Mouse (Mus musculus) heart, embryonic 12.5 days (tissue): ENCODE measurements around the gene Sdk1. TPM values are rescaled to one million over a fixed set of nuclear protein-coding genes. Genes with fewer than 3 reads are reported as not detected.

ENCODE experiments used
- ATAC-seq: fragments of 200-750 bp; cut with Nextera tagmentation; 2 replicates; pipeline ENCODE4 v1.8.0; 2017; ENCODE audit warnings: moderate TSS enrichment, moderate library complexity; ENCODE audit not compliant: insufficient number of reproducible peaks, low FRiP score
- H3K27ac ChIP-seq: fragments of 300-500 bp; sonication (generic); 2 replicates; pipeline ENCODE4 v1.5.1; 2016; ENCODE audit warnings: mild to moderate bottlenecking, moderate library complexity; ENCODE audit not compliant: poor library complexity, severe bottlenecking
- H3K27me3 ChIP-seq: fragments of 300-500 bp; sonication (generic); replicated peaks from 2 replicates; pipeline ENCODE4 v1.6.1; 2016; ENCODE audit warnings: mild to moderate bottlenecking, moderate library complexity
- H3K36me3 ChIP-seq: fragments of 300-500 bp; sonication (generic); 2 replicates; pipeline ENCODE4 v1.6.1; 2016; ENCODE audit warnings: mild to moderate bottlenecking, moderate library complexity
- H3K4me1 ChIP-seq: fragments of 300-500 bp; sonication (generic); replicated peaks from 2 replicates; pipeline ENCODE4 v1.6.1; 2016; ENCODE audit warnings: mild to moderate bottlenecking
- H3K4me2 ChIP-seq: fragments of 300-500 bp; sonication (generic); 2 replicates; pipeline ENCODE4 v1.6.1; 2016; ENCODE audit warnings: mild to moderate bottlenecking, moderate library complexity
- H3K4me3 ChIP-seq: fragments of 300-500 bp; sonication (generic); 2 replicates; pipeline ENCODE4 v1.5.1; 2016; ENCODE audit warnings: mild to moderate bottlenecking
- H3K9ac ChIP-seq: fragments of 300-500 bp; sonication (generic); 2 replicates; pipeline ENCODE4 v1.6.1; 2016; ENCODE audit warnings: mild to moderate bottlenecking, moderate library complexity
- H3K9me3 ChIP-seq: fragments of 300-500 bp; sonication (generic); replicated peaks from 2 replicates; pipeline ENCODE4 v1.6.1; 2016; ENCODE audit warnings: mild to moderate bottlenecking, moderate library complexity
- WGBS: fragments of 180-500 bp; shearing (Covaris S2); methylation state at CpG from one replicate; pipeline ENCODE4 v1.1.7; 2016; 5-methylcytosine and 5-hydroxymethylcytosine counted together
- polyA plus RNA-seq: library from polyadenylated mRNA; unstranded; fragments of >200 nt; fragmentation: Nextera tagmentation; extraction: Ambion mirVana; gene quantifications from 2 replicates; pipeline ENCODE4 v1.2.1, GENCODE M21; 2016

The Sdk1 gene
- polyA plus RNA-seq, 1 experiment from 2014 or later, result 4.4 TPM

GRCm38 (mm10) chr5:141264253-141264652 is 23.0 kb downstream of the Sdk1 start:
- Histone ChIP-seq H3K27ac (no peak overlapping the region), H3K9ac (no peak overlapping the region), H3K4me3 (no peak overlapping the region), H3K4me1 (0 out of 2 replicates have a peak, but pooled peaks cover 7% of the 10 kb centered on the region), H3K9me3 (no peaks in the 10 kb centered on the region), H3K4me2 (no peak overlapping the region), H3K36me3 (no peaks in the 10 kb centered on the region), H3K27me3 (no peaks in the 10 kb centered on the region)
- no peak for ATAC-seq
- WGBS, result 87% methylated on average over 1 of the region's 1 CpGs

GRCm38 (mm10) chr5:141277112-141277511 is 35.8 kb downstream of the Sdk1 start:
- H3K27me3 ChIP-seq, result no peaks in the 10 kb centered on the region
- no peak for ATAC-seq
- WGBS, result 72% methylated on average over 6 of the region's 6 CpGs
- no peak overlapping the region for H3K4me2 ChIP-seq
- H3K4me3 ChIP-seq, result no peak overlapping the region
- H3K9me3 ChIP-seq, result no peaks in the 10 kb centered on the region
- no peak overlapping the region for H3K9ac ChIP-seq
- no peaks in the 10 kb centered on the region for H3K36me3 ChIP-seq
- H3K27ac ChIP-seq, result no peak overlapping the region
- 0 out of 2 replicates have a peak, but pooled peaks cover 13% of the 10 kb centered on the region for H3K4me1 ChIP-seq

GRCm38 (mm10) chr5:141281751-141282150 is 40.5 kb downstream of the Sdk1 start:
- WGBS, result 42% methylated on average over 2 of the region's 2 CpGs
- Histone ChIP-seq H3K27ac (no peak overlapping the region), H3K4me2 (no peak overlapping the region), H3K9me3 (no peaks in the 10 kb centered on the region), H3K4me3 (no peak overlapping the region), H3K27me3 (no peaks in the 10 kb centered on the region), H3K9ac (no peak overlapping the region), H3K36me3 (no peaks in the 10 kb centered on the region), H3K4me1 (0 out of 2 replicates have a peak, but pooled peaks cover 13% of the 10 kb centered on the region)
- ATAC-seq, result no peak

- Histone ChIP-seq H3K4me3 (no peak overlapping the region), H3K27me3 (no peaks in the 10 kb centered on the region), H3K9me3 (no peaks in the 10 kb centered on the region), H3K36me3 (no peaks in the 10 kb centered on the region), H3K4me1 (no peaks in the 10 kb centered on the region), H3K9ac (no peak overlapping the region), H3K27ac (no peak overlapping the region), H3K4me2 (no peak overlapping the region)
- ATAC-seq, result no peak
These were observed 48.3 kb downstream of the Sdk1 start for GRCm38 (mm10) chr5:141289611-141290010.

GRCm38 (mm10) chr5:141295240-141295639 is 54.0 kb downstream of the Sdk1 start:
- WGBS, result 82% methylated on average over 7 of the region's 7 CpGs
- no peak overlapping the region for H3K4me3 ChIP-seq
- H3K4me1 ChIP-seq, result peaks cover 9% of the 10 kb centered on the region
- H3K36me3 ChIP-seq, result no peaks in the 10 kb centered on the region
- H3K27ac ChIP-seq, result no peak overlapping the region
- no peak for ATAC-seq
- H3K9ac ChIP-seq, result no peak overlapping the region
- no peak overlapping the region for H3K4me2 ChIP-seq
- no peaks in the 10 kb centered on the region for H3K27me3 ChIP-seq
- H3K9me3 ChIP-seq, result no peaks in the 10 kb centered on the region

GRCm38 (mm10) chr5:141302287-141302694 is 61.0 kb downstream of the Sdk1 start:
- WGBS, result 10% methylated on average over 4 of the region's 4 CpGs

GRCm38 (mm10) chr5:141303746-141304145 is 62.5 kb downstream of the Sdk1 start:
- Histone ChIP-seq H3K9ac (no peak overlapping the region), H3K4me3 (no peak overlapping the region), H3K9me3 (no peaks in the 10 kb centered on the region), H3K27me3 (no peaks in the 10 kb centered on the region), H3K36me3 (no peaks in the 10 kb centered on the region), H3K27ac (no peak overlapping the region), H3K4me1 (peaks cover 15% of the 10 kb centered on the region), H3K4me2 (no peak overlapping the region)
- WGBS, result 67% methylated on average over 2 of the region's 2 CpGs
- no peak for ATAC-seq

More at GRCm38 (mm10) chr5:141302287-141302694, 61.0 kb downstream of the Sdk1 start:
- peak overlapping the region; percentile 20 for H3K4me2 ChIP-seq
- H3K27ac ChIP-seq, result peak overlapping the region; percentile 47
- H3K9me3 ChIP-seq, result no peaks in the 10 kb centered on the region
- H3K9ac ChIP-seq, result no peak overlapping the region
- H3K4me3 ChIP-seq, result no peak overlapping the region
- no peaks in the 10 kb centered on the region for H3K36me3 ChIP-seq
- H3K27me3 ChIP-seq, result no peaks in the 10 kb centered on the region
- H3K4me1 ChIP-seq, result peaks cover 16% of the 10 kb centered on the region
- no peak for ATAC-seq

GRCm38 (mm10) chr5:141304706-141305105 is 63.4 kb downstream of the Sdk1 start:
- peaks cover 18% of the 10 kb centered on the region for H3K4me1 ChIP-seq
- H3K4me2 ChIP-seq, result no peak overlapping the region
- H3K27ac ChIP-seq, result no peak overlapping the region
- H3K9ac ChIP-seq, result no peak overlapping the region
- H3K9me3 ChIP-seq, result no peaks in the 10 kb centered on the region
- no peak for ATAC-seq
- no peak overlapping the region for H3K4me3 ChIP-seq
- no peaks in the 10 kb centered on the region for H3K27me3 ChIP-seq
- no peaks in the 10 kb centered on the region for H3K36me3 ChIP-seq
- WGBS, result 82% methylated on average over 2 of the region's 2 CpGs

- no peak overlapping the region for H3K4me2 ChIP-seq
- H3K9me3 ChIP-seq, result no peaks in the 10 kb centered on the region
- H3K4me3 ChIP-seq, result no peak overlapping the region
- H3K9ac ChIP-seq, result no peak overlapping the region
- no peak for ATAC-seq
- H3K4me1 ChIP-seq, result peaks cover 25% of the 10 kb centered on the region
- 66% methylated on average over 1 of the region's 1 CpGs for WGBS
- H3K27ac ChIP-seq, result no peak overlapping the region
- H3K36me3 ChIP-seq, result no peaks in the 10 kb centered on the region
- no peaks in the 10 kb centered on the region for H3K27me3 ChIP-seq
These were observed 69.4 kb downstream of the Sdk1 start for GRCm38 (mm10) chr5:141310641-141311040.

GRCm38 (mm10) chr5:141311801-141312200 is 70.5 kb downstream of the Sdk1 start:
- Histone ChIP-seq H3K9ac (no peak overlapping the region), H3K27me3 (no peaks in the 10 kb centered on the region), H3K4me2 (no peak overlapping the region), H3K27ac (no peak overlapping the region), H3K4me1 (peaks cover 26% of the 10 kb centered on the region), H3K36me3 (no peaks in the 10 kb centered on the region), H3K9me3 (no peaks in the 10 kb centered on the region), H3K4me3 (no peak overlapping the region)
- no peak for ATAC-seq
- WGBS, result 71% methylated on average over 2 of the region's 2 CpGs

GRCm38 (mm10) chr5:141312305-141312704 is 71.0 kb downstream of the Sdk1 start:
- WGBS, result 72% methylated on average over 4 of the region's 4 CpGs
- Histone ChIP-seq H3K4me1 (peaks cover 31% of the 10 kb centered on the region), H3K4me2 (no peak overlapping the region), H3K9me3 (no peaks in the 10 kb centered on the region), H3K9ac (no peak overlapping the region), H3K27me3 (no peaks in the 10 kb centered on the region), H3K4me3 (no peak overlapping the region), H3K36me3 (no peaks in the 10 kb centered on the region), H3K27ac (no peak overlapping the region)
- no peak for ATAC-seq

- H3K4me2 ChIP-seq, result no peak overlapping the region
- WGBS, result 70% methylated on average over 4 of the region's 4 CpGs
- no peaks in the 10 kb centered on the region for H3K9me3 ChIP-seq
- H3K4me1 ChIP-seq, result peaks cover 25% of the 10 kb centered on the region
- no peaks in the 10 kb centered on the region for H3K27me3 ChIP-seq
- no peak overlapping the region for H3K9ac ChIP-seq
- no peak overlapping the region for H3K4me3 ChIP-seq
- no peak for ATAC-seq
- no peak overlapping the region for H3K27ac ChIP-seq
- no peaks in the 10 kb centered on the region for H3K36me3 ChIP-seq
These were observed 75.8 kb downstream of the Sdk1 start for GRCm38 (mm10) chr5:141317095-141317494.
